Mouse (Mus musculus) liver, embryonic 14.5 days (tissue): ENCODE data around the gene Rbm8a.

Experiments used
- CTCF ChIP-seq: IDR thresholded peaks from 2 replicates; pipeline ENCODE4 v1.5.1; 2016; ENCODE audit warnings: antibody characterized with exemption, low read depth, control low read depth
- EP300 ChIP-seq: IDR thresholded peaks from 2 replicates; pipeline ENCODE4 v1.6.1; 2016; ENCODE audit warnings: antibody characterized with exemption, low read depth

DNA sequence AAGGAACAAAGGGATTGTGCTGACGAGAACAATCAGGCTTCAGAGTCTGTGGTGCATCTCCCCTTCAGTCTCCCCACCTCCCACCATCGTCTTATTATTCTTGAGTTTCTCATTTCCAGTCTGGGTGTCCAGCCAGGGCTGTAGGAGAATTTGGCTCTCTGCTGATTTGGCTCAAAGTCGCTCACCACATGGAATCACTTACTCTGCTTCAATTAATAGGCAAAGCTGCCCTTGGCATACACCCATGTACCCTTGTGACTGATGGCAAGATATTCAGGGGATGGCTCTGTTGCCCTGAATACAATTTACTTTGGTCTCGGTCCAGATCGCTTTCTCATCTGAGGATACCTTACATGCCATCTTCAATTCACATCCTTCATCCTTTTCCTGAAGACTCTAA lies 26.4 kb upstream of the Rbm8a start:
- TF ChIP-seq CTCF (no peak), EP300 (no peak)
